30 mouse cellular contexts compared by ENCODE assay signal in the genomic region with DNA sequence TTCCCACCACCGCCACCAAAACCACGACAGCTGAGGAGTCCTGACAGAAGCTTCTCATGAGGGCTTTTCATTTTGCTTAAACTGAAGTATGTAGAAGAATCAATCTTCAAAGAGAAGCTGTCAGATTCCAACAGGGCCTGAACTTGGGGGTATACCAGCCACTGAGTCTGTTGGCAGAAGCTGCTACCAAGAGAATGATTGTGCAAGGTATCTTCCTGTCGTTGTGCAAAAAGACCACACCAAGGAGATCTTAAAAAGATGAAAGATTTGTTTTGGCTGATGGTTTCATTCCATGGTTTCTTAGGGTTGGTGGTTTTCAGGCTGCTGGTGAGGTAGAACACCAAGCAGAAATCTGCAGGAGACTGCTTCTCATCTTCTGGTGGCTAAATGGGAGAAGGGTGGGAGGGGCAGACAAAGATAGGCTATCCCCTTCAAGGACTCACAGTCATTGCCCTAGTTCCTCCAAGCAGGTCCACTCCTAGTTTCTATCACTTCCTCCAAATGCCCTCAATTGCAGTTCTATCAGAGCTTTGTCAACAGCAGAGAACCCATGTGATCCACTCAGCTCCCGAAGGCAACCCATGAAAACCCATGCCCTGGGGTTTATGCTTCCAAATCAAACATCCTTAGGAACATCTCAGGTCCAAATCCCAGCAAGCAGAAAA.
"Had no signal": no experiment of that assay in that cellular context is flagged by ENCODE, and none has a peak within 500 bp of the region (broad histone marks: within the 10 kb centered on the region; RNA-seq: fewer than 3 reads in every experiment).

No protein-coding gene starts in this region.

- H3K9me3 ChIP-seq: limb, embryonic 10.5 days; limb, embryonic 12.5 days; limb, embryonic 13.5 days; limb, embryonic 15.5 days; liver, embryonic 12.5 days; liver, embryonic 13.5 days; liver, embryonic 15.5 days; lung, embryonic 15.5 days; megakaryocyte, embryonic 14.5 days; midbrain, embryonic 10.5 days; midbrain, embryonic 12.5 days; midbrain, embryonic 13.5 days; midbrain, embryonic 15.5 days; neural tube, embryonic 12.5 days had no signal

- ATAC-seq: liver, embryonic 12.5 days; liver, postnatal 0 days; lung, postnatal 0 days; midbrain, embryonic 13.5 days; midbrain, embryonic 15.5 days; midbrain, embryonic 16.5 days had no signal

- H3K4me3 ChIP-seq: limb, embryonic 10.5 days; limb, embryonic 12.5 days; limb, embryonic 13.5 days; limb, embryonic 15.5 days; liver, embryonic 12.5 days; liver, embryonic 13.5 days; liver, embryonic 15.5 days; lung, embryonic 15.5 days; megakaryocyte, embryonic 14.5 days; midbrain, embryonic 10.5 days; midbrain, embryonic 12.5 days; midbrain, embryonic 13.5 days; midbrain, embryonic 15.5 days; myocyte; neural tube, embryonic 12.5 days had no signal

- H3K36me3 ChIP-seq: limb, embryonic 10.5 days; limb, embryonic 12.5 days; limb, embryonic 13.5 days; limb, embryonic 15.5 days; liver, embryonic 12.5 days; liver, embryonic 13.5 days; liver, embryonic 15.5 days; lung, embryonic 15.5 days; midbrain, embryonic 10.5 days; midbrain, embryonic 12.5 days; midbrain, embryonic 13.5 days; midbrain, embryonic 15.5 days; neural tube, embryonic 12.5 days had no signal

- H3K27me3 ChIP-seq: limb, embryonic 12.5 days; limb, embryonic 13.5 days; limb, embryonic 15.5 days; liver, embryonic 12.5 days; liver, embryonic 13.5 days; liver, embryonic 15.5 days; lung, embryonic 15.5 days; megakaryocyte, embryonic 14.5 days; midbrain, embryonic 12.5 days; midbrain, embryonic 13.5 days; midbrain, embryonic 15.5 days; neural tube, embryonic 12.5 days had no signal

- H3K27ac ChIP-seq: limb, embryonic 10.5 days; limb, embryonic 12.5 days; limb, embryonic 13.5 days; limb, embryonic 15.5 days; liver, embryonic 12.5 days; liver, embryonic 13.5 days; liver, embryonic 14.5 days; liver, embryonic 15.5 days; lung, embryonic 15.5 days; macrophage; midbrain, embryonic 10.5 days; midbrain, embryonic 12.5 days; midbrain, embryonic 13.5 days; midbrain, embryonic 15.5 days; neural tube, embryonic 12.5 days had no signal

- DNase-seq: left cerebral cortex, postnatal 4 days; liver; liver, embryonic 13.5 days; liver, postnatal 0 days; lung, adult 18-20 months; lung, adult 2 months; lung, embryonic 14.5 days; lung, postnatal 10 days; lung, postnatal 14 days; lung, postnatal 36 days; lung, postnatal 4 days; midbrain, embryonic 14.5 days had no signal

- H3K4me1 ChIP-seq: limb, embryonic 12.5 days; limb, embryonic 13.5 days; limb, embryonic 15.5 days; liver, embryonic 12.5 days; liver, embryonic 13.5 days; liver, embryonic 15.5 days; lung, embryonic 15.5 days; megakaryocyte, embryonic 14.5 days; neural tube, embryonic 12.5 days had no signal
